Mouse (Mus musculus) liver, embryonic 11.5 days (tissue): ENCODE data around the gene Dnajc6. TPM values are rescaled to one million over a fixed set of nuclear protein-coding genes. Genes with fewer than 3 reads are reported as not detected.

ENCODE experiments used
- ATAC-seq: fragments of 200-750 bp; cut with Nextera tagmentation; replicated peaks from 2 replicates; pipeline ENCODE4 v1.8.0; 2017; ENCODE audit warnings: moderate number of reproducible peaks, mild to moderate bottlenecking, moderate TSS enrichment, moderate library complexity; ENCODE audit not compliant: low FRiP score
- DNase-seq: peaks from one replicate; pipeline ENCODE4 v3.0.0-alpha.2; 2017; ENCODE audit warnings: low spot score
- H3K27ac ChIP-seq: fragments of 300-500 bp; sonication (generic); 2 replicates; pipeline ENCODE4 v1.5.1; 2014; ENCODE audit warnings: mild to moderate bottlenecking, low read depth, low read length, control low read depth
- H3K27me3 ChIP-seq: fragments of 300-500 bp; sonication (generic); replicated peaks from 2 replicates; pipeline ENCODE4 v1.6.1; 2014; ENCODE audit warnings: low read length, mixed read lengths; ENCODE audit not compliant: control insufficient read depth, insufficient read depth
- H3K36me3 ChIP-seq: fragments of 300-500 bp; sonication (generic); 2 replicates; pipeline ENCODE4 v1.6.1; 2014; ENCODE audit warnings: mild to moderate bottlenecking, low read length, moderate library complexity, mixed read lengths; ENCODE audit not compliant: control insufficient read depth, insufficient read depth
- H3K4me1 ChIP-seq: fragments of 300-500 bp; sonication (generic); replicated peaks from 2 replicates; pipeline ENCODE4 v1.6.1; 2014; ENCODE audit warnings: low read length, mixed read lengths; ENCODE audit not compliant: control insufficient read depth, insufficient read depth
- H3K4me2 ChIP-seq: fragments of 300-500 bp; sonication (generic); 2 replicates; pipeline ENCODE4 v1.6.1; 2014; ENCODE audit warnings: mild to moderate bottlenecking, control low read depth, moderate library complexity
- H3K4me3 ChIP-seq: fragments of 300-500 bp; sonication (generic); 2 replicates; pipeline ENCODE4 v1.5.1; 2014; ENCODE audit warnings: low read depth, low read length, control low read depth
- H3K9ac ChIP-seq: fragments of 300-500 bp; sonication (generic); 2 replicates; pipeline ENCODE4 v1.6.1; 2014; ENCODE audit warnings: low read depth, low read length, control low read depth
- H3K9me3 ChIP-seq: fragments of 300-500 bp; sonication (generic); 2 replicates; pipeline ENCODE4 v1.6.1; 2016; ENCODE audit warnings: low read length, inconsistent platforms, mixed read lengths; ENCODE audit not compliant: control insufficient read depth
- WGBS: fragments of 180-500 bp; shearing (Covaris S2); extraction: QIAGEN DNeasy Blood & Tissue Kit; methylation state at CpG from one replicate; pipeline ENCODE4 v1.1.7; 2014; 5-methylcytosine and 5-hydroxymethylcytosine counted together
- polyA plus RNA-seq: library from polyadenylated mRNA; unstranded; fragments of >200 nt; fragmentation: Nextera tagmentation; extraction: Ambion mirVana; gene quantifications from 2 replicates; pipeline ENCODE4 v1.2.1, GENCODE M21; 2014

Dnajc6 gene
- polyA plus RNA-seq, 1 experiment from 2014 or later = 0.14 TPM

- H3K9me3 ChIP-seq = no peaks in the 10 kb centered on the region
- H3K27ac ChIP-seq = peak overlapping the region; percentile 75; the same call in 1 of the 2 replicates
- no peaks in the 10 kb centered on the region for H3K27me3 ChIP-seq
- peaks cover 7% of the 10 kb centered on the region; the same call in 1 of the 2 replicates for H3K36me3 ChIP-seq
- H3K4me1 ChIP-seq = peaks cover 28% of the 10 kb centered on the region
- H3K9ac ChIP-seq = no peak overlapping the region
- DNase-seq (no peak), ATAC-seq (peak; percentile 53)
- H3K4me3 ChIP-seq = no peak overlapping the region
- H3K4me2 ChIP-seq = peak overlapping the region; percentile 24; the same call in 1 of the 2 replicates
- 36% methylated on average over 6 of the region's 6 CpGs for WGBS
Measured at GRCm38 (mm10) chr4:101656956-101657570, 160.6 kb downstream of the Dnajc6 start.

DNA sequence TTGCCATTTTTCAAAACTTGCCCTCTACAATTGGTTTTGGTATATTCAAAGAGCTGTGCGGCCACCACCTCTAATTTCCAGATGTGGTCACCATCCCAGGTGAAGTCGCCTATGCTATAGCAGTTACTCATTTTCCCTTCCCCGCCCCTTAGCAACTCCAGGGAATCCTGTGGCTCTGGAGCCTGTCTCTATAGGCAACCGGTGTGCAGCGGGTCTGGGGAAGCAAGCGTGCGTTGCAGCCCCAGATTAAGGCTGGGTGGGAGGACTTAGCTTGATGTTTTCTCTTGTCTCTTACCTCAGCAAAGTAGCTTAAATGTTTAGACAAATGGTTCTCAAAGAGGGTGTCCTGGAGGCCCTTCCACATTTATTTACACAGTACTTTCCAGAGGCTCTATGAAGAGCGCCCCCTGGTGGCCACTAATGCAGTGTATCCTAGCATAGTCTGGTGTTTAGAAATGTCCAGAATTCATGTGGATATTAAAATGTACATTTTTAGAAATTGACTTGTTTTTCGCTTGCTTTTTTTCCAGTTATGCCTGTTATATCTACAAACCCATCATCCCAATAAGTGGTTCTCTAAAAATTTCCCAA is 167.8 kb downstream of the Dnajc6 start:
- 0 out of 2 replicates have a peak, but pooled peaks cover 11% of the 10 kb centered on the region for H3K36me3 ChIP-seq
- no peaks in the 10 kb centered on the region for H3K9me3 ChIP-seq
- DNase-seq (no peak), ATAC-seq (peak; percentile 69)
- no peaks in the 10 kb centered on the region for H3K27me3 ChIP-seq
- H3K4me2 ChIP-seq = no peak overlapping the region
- H3K4me1 ChIP-seq = no peaks in the 10 kb centered on the region
- H3K27ac ChIP-seq = no peak overlapping the region
- H3K4me3 ChIP-seq = no peak overlapping the region
- no peak overlapping the region for H3K9ac ChIP-seq
- 68% methylated on average over 9 of the region's 9 CpGs for WGBS

DNA sequence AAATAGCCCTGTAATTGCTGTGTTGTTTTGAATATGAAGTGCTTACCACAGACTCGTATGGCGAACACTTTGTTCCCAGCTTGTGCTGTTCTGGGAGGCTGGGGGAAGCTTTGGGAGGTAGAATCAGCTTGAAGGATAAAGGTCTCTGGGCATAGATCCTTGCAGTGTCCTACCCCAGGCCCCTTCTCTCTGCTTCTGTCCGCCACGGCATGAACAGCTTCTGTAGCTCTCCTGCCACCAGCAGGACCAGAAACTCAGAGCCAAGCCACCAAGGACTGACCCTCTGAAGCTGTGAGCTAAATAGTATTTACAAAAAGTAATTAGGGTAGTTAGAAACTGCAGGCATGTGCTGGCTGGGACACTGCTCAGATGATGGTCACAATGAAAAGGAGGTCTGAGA is 168.3 kb downstream of the Dnajc6 start:
- Histone ChIP-seq H3K27ac (no peak overlapping the region), H3K4me2 (no peak overlapping the region), H3K9me3 (no peaks in the 10 kb centered on the region), H3K4me3 (no peak overlapping the region), H3K4me1 (no peaks in the 10 kb centered on the region), H3K36me3 (0 out of 2 replicates have a peak, but pooled peaks cover 9% of the 10 kb centered on the region), H3K9ac (no peak overlapping the region), H3K27me3 (no peaks in the 10 kb centered on the region)
- ATAC-seq (no peak), DNase-seq (no peak)
- 94% methylated on average over 4 of the region's 4 CpGs for WGBS

DNA sequence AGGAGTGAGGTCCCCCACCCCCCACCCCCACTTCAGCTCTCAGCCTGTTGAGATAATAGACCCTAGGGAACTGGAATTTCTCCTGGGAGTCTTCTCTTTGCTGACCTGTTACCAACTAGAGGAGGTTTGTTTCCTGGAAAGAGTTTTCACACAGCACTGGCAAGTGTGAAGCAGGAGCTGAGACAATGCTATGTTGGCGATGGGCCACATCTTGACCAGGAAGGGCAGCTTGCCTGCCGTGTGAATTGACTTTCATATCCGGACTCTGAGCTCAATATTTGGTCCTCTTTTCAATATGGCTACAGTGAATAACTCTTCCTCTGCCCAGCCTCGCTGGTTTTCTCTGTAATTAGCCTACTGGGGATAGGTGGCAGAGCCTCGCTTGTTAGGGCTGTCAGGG is 172.7 kb downstream of the Dnajc6 start:
- no peak overlapping the region for H3K27ac ChIP-seq
- no peaks in the 10 kb centered on the region for H3K27me3 ChIP-seq
- H3K4me1 ChIP-seq = no peaks in the 10 kb centered on the region
- ATAC-seq (no peak), DNase-seq (no peak)
- 77% methylated on average over 5 of the region's 5 CpGs for WGBS
- no peak overlapping the region for H3K4me2 ChIP-seq
- no peak overlapping the region for H3K9ac ChIP-seq
- no peaks in the 10 kb centered on the region for H3K36me3 ChIP-seq
- no peak overlapping the region for H3K4me3 ChIP-seq
- no peaks in the 10 kb centered on the region for H3K9me3 ChIP-seq

- H3K27ac ChIP-seq = no peak overlapping the region
- no peak overlapping the region for H3K4me2 ChIP-seq
- H3K9me3 ChIP-seq = no peaks in the 10 kb centered on the region
- no peak for DNase-seq
- 82% methylated on average over 5 of the region's 5 CpGs for WGBS
- no peaks in the 10 kb centered on the region for H3K27me3 ChIP-seq
- H3K36me3 ChIP-seq = no peaks in the 10 kb centered on the region
- ATAC-seq = no peak
- H3K4me3 ChIP-seq = no peak overlapping the region
- no peak overlapping the region for H3K9ac ChIP-seq
- H3K4me1 ChIP-seq = no peaks in the 10 kb centered on the region
Measured at GRCm38 (mm10) chr4:101669811-101670210, 173.4 kb downstream of the Dnajc6 start.

DNA sequence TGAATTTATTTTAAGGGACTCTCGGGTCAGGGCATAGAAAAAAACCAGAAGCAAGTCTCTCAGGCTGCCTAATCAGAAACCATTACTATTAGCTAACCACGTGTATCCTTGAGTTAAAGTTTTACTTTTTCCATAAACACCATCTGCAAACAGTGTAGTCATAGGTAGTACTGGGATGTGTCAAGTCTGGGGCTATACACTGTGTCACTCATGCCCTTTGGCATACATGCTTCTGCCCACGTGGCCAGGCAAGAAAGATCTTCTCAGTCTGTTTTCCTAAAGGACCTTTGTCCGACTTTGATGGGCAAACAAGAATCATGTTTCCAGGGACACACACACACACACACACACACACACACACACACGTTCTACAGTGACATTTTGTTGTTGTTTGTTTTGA is 178.3 kb downstream of the Dnajc6 start:
- Histone ChIP-seq H3K4me1 (no peaks in the 10 kb centered on the region), H3K4me3 (no peak overlapping the region), H3K27me3 (no peaks in the 10 kb centered on the region), H3K36me3 (no peaks in the 10 kb centered on the region), H3K4me2 (no peak overlapping the region), H3K9me3 (no peaks in the 10 kb centered on the region), H3K9ac (no peak overlapping the region), H3K27ac (no peak overlapping the region)
- DNase-seq (no peak), ATAC-seq (no peak)
- WGBS = 68% methylated on average over 5 of the region's 5 CpGs

DNA sequence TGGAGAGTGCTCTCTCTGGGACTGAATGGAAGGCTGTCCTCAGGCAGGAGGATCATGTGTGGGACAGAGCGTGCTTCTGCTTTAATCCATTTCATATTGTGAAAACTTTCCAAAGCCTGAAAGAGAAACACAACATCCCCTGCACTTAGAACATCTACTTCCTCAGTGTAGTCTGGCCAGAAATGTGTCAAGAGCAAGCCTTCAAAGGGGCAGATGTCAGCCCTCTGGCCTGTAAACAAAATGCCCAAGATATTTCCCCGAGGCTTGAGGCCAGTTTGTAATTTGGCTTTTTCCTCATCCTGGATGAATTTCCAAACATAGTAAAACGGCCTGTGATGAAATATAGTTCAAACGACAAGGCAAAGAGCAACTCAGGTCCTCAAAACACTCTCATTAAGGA is 179.3 kb downstream of the Dnajc6 start:
- Histone ChIP-seq H3K27ac (no peak overlapping the region), H3K9me3 (no peaks in the 10 kb centered on the region), H3K4me3 (no peak overlapping the region), H3K27me3 (no peaks in the 10 kb centered on the region), H3K36me3 (no peaks in the 10 kb centered on the region), H3K4me1 (no peaks in the 10 kb centered on the region), H3K4me2 (no peak overlapping the region), H3K9ac (no peak overlapping the region)
- no peak for DNase-seq
- no peak for ATAC-seq
- 73% methylated on average over 4 of the region's 4 CpGs for WGBS

DNA sequence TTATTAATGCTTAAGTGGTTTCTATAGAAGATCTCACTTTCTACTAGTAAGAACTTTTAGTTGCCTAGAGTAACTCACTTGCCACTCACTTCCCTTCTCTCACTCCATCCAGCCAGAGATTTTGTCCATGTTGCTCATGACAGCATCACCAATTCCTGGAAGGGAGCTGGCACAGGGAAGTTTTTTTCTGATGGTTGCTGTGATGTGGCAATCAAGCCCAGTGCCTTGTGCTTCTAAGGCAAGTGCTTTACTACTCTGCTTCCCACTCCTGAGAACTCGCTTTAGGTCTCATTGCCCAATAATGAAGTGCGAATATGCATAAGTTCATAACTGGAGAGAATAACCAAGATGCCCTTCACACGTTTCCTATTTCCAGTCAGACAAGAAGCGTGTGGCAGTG is 186.2 kb downstream of the Dnajc6 start:
- WGBS = 79% methylated on average over 4 of the region's 4 CpGs
- Histone ChIP-seq H3K36me3 (no peaks in the 10 kb centered on the region), H3K4me3 (no peak overlapping the region), H3K27ac (no peak overlapping the region), H3K27me3 (no peaks in the 10 kb centered on the region), H3K9me3 (no peaks in the 10 kb centered on the region), H3K9ac (no peak overlapping the region), H3K4me1 (no peaks in the 10 kb centered on the region), H3K4me2 (no peak overlapping the region)
- DNase-seq (no peak), ATAC-seq (no peak)

DNA sequence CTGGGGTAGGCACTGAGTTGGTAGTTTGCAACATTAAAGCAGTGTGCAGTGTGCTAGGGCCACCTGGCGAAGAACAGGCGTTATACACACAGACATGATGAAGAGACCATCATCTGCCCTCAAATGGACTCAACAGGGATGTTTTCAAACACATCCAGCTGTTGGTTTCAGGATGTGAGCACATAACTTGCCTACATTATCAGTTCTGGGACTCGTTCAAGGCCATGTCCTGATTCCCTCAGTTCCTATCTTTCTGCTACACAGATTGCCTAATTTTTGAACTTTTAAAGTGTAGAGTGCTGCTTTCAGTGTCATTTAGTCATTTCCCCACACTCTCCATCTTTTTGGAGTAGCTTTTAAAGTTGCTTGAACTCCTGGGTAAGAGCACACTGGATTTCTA is 186.6 kb downstream of the Dnajc6 start:
- no peak overlapping the region for H3K4me3 ChIP-seq
- no peak for ATAC-seq
- WGBS = 72% methylated on average over 3 of the region's 3 CpGs
- no peak overlapping the region for H3K4me2 ChIP-seq
- H3K36me3 ChIP-seq = no peaks in the 10 kb centered on the region
- no peaks in the 10 kb centered on the region for H3K4me1 ChIP-seq
- H3K9me3 ChIP-seq = no peaks in the 10 kb centered on the region
- DNase-seq = no peak
- no peak overlapping the region for H3K27ac ChIP-seq
- no peak overlapping the region for H3K9ac ChIP-seq
- no peaks in the 10 kb centered on the region for H3K27me3 ChIP-seq
